Mouse (Mus musculus) intestine, embryonic 14.5 days (tissue): Measurements from ENCODE around the gene Gm4881. TPM values are rescaled to one million over a fixed set of nuclear protein-coding genes. Genes with fewer than 3 reads are reported as not detected.

Source experiments
- ATAC-seq: fragments of 200-750 bp; cut with Nextera tagmentation; replicated peaks from 2 replicates; pipeline ENCODE4 v1.8.0; 2017; ENCODE audit warnings: low read depth, moderate number of reproducible peaks, moderate TSS enrichment, moderate library complexity; ENCODE audit not compliant: low FRiP score, low TSS enrichment
- DNase-seq: peaks from one replicate; pipeline ENCODE4 v3.0.0-alpha.2; 2018; ENCODE audit warnings: low spot score
- H3K27ac ChIP-seq: fragments of 300-500 bp; sonication (generic); 2 replicates; pipeline ENCODE4 v1.5.1; 2014; ENCODE audit warnings: low read depth, mild to moderate bottlenecking, control low read depth
- H3K27me3 ChIP-seq: fragments of 300-500 bp; sonication (generic); replicated peaks from 2 replicates; pipeline ENCODE4 v1.6.1; 2014; ENCODE audit warnings: low read length, control low read depth; ENCODE audit not compliant: control insufficient read depth, insufficient read depth
- H3K36me3 ChIP-seq: fragments of 300-500 bp; sonication (generic); 2 replicates; pipeline ENCODE4 v1.6.1; 2014; ENCODE audit warnings: low read length, control low read depth; ENCODE audit not compliant: control insufficient read depth, insufficient read depth
- H3K4me1 ChIP-seq: fragments of 300-500 bp; sonication (generic); replicated peaks from 2 replicates; pipeline ENCODE4 v1.6.1; 2014; ENCODE audit warnings: low read length, control low read depth, mixed read lengths; ENCODE audit not compliant: control insufficient read depth, insufficient read depth
- H3K4me2 ChIP-seq: fragments of 300-500 bp; sonication (generic); 2 replicates; pipeline ENCODE4 v1.6.1; 2014; ENCODE audit warnings: low read length
- H3K4me3 ChIP-seq: fragments of 300-500 bp; sonication (generic); 2 replicates; pipeline ENCODE4 v1.5.1; 2014; ENCODE audit warnings: low read depth, low read length, control low read depth, mixed read lengths
- H3K9ac ChIP-seq: fragments of 300-500 bp; sonication (generic); 2 replicates; pipeline ENCODE4 v1.6.1; 2014; ENCODE audit warnings: mild to moderate bottlenecking, low read length
- H3K9me3 ChIP-seq: fragments of 300-500 bp; sonication (generic); 2 replicates; pipeline ENCODE4 v1.6.1; 2016; ENCODE audit warnings: low read length, control low read depth; ENCODE audit not compliant: control insufficient read depth
- WGBS: fragments of 180-500 bp; shearing (Covaris S2); extraction: QIAGEN DNeasy Blood & Tissue Kit; methylation state at CpG from one replicate; pipeline ENCODE4 v1.1.7; 2014; 5-methylcytosine and 5-hydroxymethylcytosine counted together
- polyA plus RNA-seq: library from polyadenylated mRNA; unstranded; fragments of >200 nt; fragmentation: Nextera tagmentation; extraction: Ambion mirVana; gene quantifications from 2 replicates; pipeline ENCODE4 v1.2.1, GENCODE M21; 2014

Gene Gm4881
- not detected in 2 replicates for polyA plus RNA-seq

- Histone ChIP-seq H3K4me3 (peak within 1 kb of the TSS; percentile 28), H3K27ac (no peak within 1 kb of the TSS), H3K36me3 (no peaks in the 10 kb centered on the region), H3K4me2 (peak within 1 kb of the TSS; percentile 56), H3K27me3 (peaks cover 96% of the 10 kb centered on the region), H3K9me3 (no peaks in the 10 kb centered on the region), H3K9ac (no peak within 1 kb of the TSS), H3K4me1 (no peaks in the 10 kb centered on the region; the same call in 1 of the 2 replicates)
- DNase-seq (no peak), ATAC-seq (no peak)
- 1% methylated on average over 58 of the region's 72 CpGs for WGBS
Measured at GRCm38 (mm10) chr7:24944257-24944950, at the start of gene Gm4881. Gm4881 (minus strand) TSS chr7:24944494.

DNA sequence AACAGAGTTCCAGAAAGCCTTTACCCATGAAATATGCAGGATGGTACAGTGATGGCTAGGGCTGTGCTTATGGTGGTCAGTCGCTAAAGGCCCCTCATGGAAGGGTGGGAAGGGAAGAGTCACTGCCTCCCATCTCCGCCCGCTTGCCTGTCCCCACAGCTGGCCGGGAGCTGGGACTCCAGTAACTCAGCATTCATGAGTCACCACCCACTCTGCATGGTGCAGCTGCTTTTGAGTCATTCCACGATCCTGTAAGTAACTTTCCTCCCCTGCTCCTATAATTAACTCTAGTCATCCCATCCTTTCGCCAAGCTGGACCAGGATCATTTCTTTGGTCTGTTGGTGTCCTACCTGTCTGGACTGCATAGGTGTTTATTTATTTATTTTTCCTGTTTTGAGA, 48.8 kb upstream of the Gm4881 start:
- no peak overlapping the region for H3K9ac ChIP-seq
- no peak for ATAC-seq
- WGBS = 79% methylated on average over 6 of the region's 6 CpGs
- H3K27ac ChIP-seq = no peak overlapping the region
- H3K9me3 ChIP-seq = no peaks in the 10 kb centered on the region
- no peak for DNase-seq
- H3K27me3 ChIP-seq = no peaks in the 10 kb centered on the region
- no peak overlapping the region for H3K4me3 ChIP-seq
- no peak overlapping the region for H3K4me2 ChIP-seq
- H3K4me1 ChIP-seq = no peaks in the 10 kb centered on the region
- H3K36me3 ChIP-seq = no peaks in the 10 kb centered on the region

GRCm38 (mm10) chr7:24990478-24990877, 46.2 kb upstream of the Gm4881 start:
- 86% methylated on average over 8 of the region's 8 CpGs for WGBS
- DNase-seq = no peak
- no peak overlapping the region for H3K27ac ChIP-seq

GRCm38 (mm10) chr7:24987941-24988340, 43.6 kb upstream of the Gm4881 start:
- Histone ChIP-seq H3K9ac (no peak overlapping the region), H3K36me3 (no peaks in the 10 kb centered on the region), H3K27ac (no peak overlapping the region), H3K27me3 (no peaks in the 10 kb centered on the region), H3K4me3 (no peak overlapping the region), H3K4me1 (no peaks in the 10 kb centered on the region), H3K4me2 (no peak overlapping the region), H3K9me3 (no peaks in the 10 kb centered on the region)
- no peak for ATAC-seq
- WGBS = 85% methylated on average over 14 of the region's 14 CpGs
- no peak for DNase-seq

More at GRCm38 (mm10) chr7:24990478-24990877, 46.2 kb upstream of the Gm4881 start:
- Histone ChIP-seq H3K4me1 (no peaks in the 10 kb centered on the region), H3K4me2 (no peak overlapping the region), H3K27me3 (no peaks in the 10 kb centered on the region), H3K4me3 (no peak overlapping the region), H3K9ac (no peak overlapping the region), H3K36me3 (no peaks in the 10 kb centered on the region), H3K9me3 (no peaks in the 10 kb centered on the region)
- ATAC-seq = no peak

DNA sequence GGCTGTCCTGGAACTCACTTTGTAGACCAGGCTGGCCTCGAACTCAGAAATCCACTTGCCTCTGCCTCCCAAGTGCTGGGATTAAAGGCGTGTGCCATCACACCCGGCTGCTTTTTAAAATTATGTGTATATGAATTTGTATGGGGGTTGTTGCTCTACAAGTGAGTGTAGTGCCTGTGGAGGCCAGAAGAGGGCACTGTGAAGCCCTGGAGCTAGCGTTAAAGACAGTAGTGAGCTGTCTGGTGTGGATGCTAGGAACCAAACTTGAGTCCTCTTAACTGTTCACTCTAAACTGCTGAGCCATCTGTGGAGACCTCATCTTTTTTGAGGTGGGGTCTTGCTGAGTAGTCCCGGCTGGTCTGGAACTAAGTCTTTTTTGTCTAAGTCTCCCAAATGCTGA, 41.5 kb upstream of the Gm4881 start:
- no peak for ATAC-seq
- no peak for DNase-seq
- Histone ChIP-seq H3K4me2 (no peak overlapping the region), H3K9ac (no peak overlapping the region), H3K36me3 (no peaks in the 10 kb centered on the region), H3K27me3 (no peaks in the 10 kb centered on the region), H3K9me3 (no peaks in the 10 kb centered on the region), H3K27ac (no peak overlapping the region), H3K4me1 (no peaks in the 10 kb centered on the region), H3K4me3 (no peak overlapping the region)
- 68% methylated on average over 5 of the region's 5 CpGs for WGBS

GRCm38 (mm10) chr7:24984307-24984706, 40.0 kb upstream of the Gm4881 start:
- DNase-seq (no peak), ATAC-seq (no peak)
- Histone ChIP-seq H3K4me1 (no peaks in the 10 kb centered on the region), H3K27ac (no peak overlapping the region), H3K9me3 (no peaks in the 10 kb centered on the region), H3K27me3 (no peaks in the 10 kb centered on the region), H3K4me3 (no peak overlapping the region), H3K36me3 (no peaks in the 10 kb centered on the region), H3K4me2 (no peak overlapping the region), H3K9ac (no peak overlapping the region)
- WGBS = 84% methylated on average over 2 of the region's 2 CpGs

DNA sequence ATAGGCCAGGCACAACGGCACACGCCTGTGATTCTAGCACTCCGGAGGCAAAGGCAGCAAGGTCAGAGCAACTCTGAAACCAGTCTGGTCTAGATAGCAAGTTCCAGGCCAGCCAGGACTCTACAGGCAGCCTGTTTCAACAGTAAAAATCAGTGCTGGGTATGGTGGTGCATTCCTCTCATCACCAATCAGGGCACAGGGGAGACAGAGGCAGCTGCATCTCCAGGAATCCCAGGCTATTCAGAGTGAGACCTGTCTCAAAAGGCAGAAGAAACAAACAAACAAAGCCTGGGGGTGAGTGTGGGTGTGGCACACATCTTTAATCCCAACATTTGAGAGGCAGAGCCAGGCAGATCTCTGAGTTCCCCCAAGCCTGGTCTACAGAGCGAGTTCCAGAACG, 39.1 kb upstream of the Gm4881 start:
- no peaks in the 10 kb centered on the region for H3K9me3 ChIP-seq
- ATAC-seq (no peak), DNase-seq (no peak)
- no peak overlapping the region for H3K4me3 ChIP-seq
- H3K36me3 ChIP-seq = no peaks in the 10 kb centered on the region
- no peak overlapping the region for H3K9ac ChIP-seq
- no peaks in the 10 kb centered on the region for H3K27me3 ChIP-seq
- 79% methylated on average over 5 of the region's 5 CpGs for WGBS
- H3K27ac ChIP-seq = no peak overlapping the region
- no peak overlapping the region for H3K4me2 ChIP-seq
- H3K4me1 ChIP-seq = no peaks in the 10 kb centered on the region

DNA sequence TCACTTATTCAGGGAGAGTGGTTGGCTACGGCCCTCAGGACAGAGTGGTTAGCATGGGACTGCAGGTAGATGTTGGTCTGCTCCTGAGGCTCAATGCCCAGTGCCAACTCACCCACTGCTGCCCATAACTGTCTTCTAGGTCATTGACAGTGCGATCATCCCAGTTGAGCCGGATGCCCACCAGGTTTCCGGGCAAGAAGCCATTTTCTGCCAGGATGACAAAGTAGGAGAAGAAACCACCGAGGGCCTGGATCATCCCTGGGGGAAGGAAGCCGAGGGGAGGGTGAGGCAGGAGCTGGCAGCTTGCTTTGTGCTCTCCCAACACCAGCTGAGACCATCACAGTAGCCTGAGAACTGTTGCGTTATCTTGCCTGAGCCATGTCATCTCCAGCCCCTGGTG, 36.1 kb upstream of the Gm4881 start:
- Histone ChIP-seq H3K4me2 (no peak overlapping the region), H3K36me3 (no peaks in the 10 kb centered on the region), H3K27ac (no peak overlapping the region), H3K4me1 (no peaks in the 10 kb centered on the region), H3K27me3 (no peaks in the 10 kb centered on the region), H3K9ac (no peak overlapping the region), H3K4me3 (no peak overlapping the region), H3K9me3 (no peaks in the 10 kb centered on the region)
- 87% methylated on average over 7 of the region's 7 CpGs for WGBS
- DNase-seq = no peak
- no peak for ATAC-seq

GRCm38 (mm10) chr7:24978781-24979180, 34.5 kb upstream of the Gm4881 start:
- no peaks in the 10 kb centered on the region for H3K27me3 ChIP-seq
- no peaks in the 10 kb centered on the region for H3K4me1 ChIP-seq
- H3K4me2 ChIP-seq = no peak overlapping the region
- H3K4me3 ChIP-seq = no peak overlapping the region
- H3K27ac ChIP-seq = no peak overlapping the region
- no peak overlapping the region for H3K9ac ChIP-seq
- WGBS = 73% methylated on average over 7 of the region's 7 CpGs
- no peaks in the 10 kb centered on the region for H3K36me3 ChIP-seq
- DNase-seq = no peak
- no peaks in the 10 kb centered on the region for H3K9me3 ChIP-seq
- ATAC-seq = no peak
